Mouse (Mus musculus): Measurements from ENCODE around the gene Dock3. TPM values are rescaled to one million over a fixed set of nuclear protein-coding genes. Genes with fewer than 3 reads are reported as not detected.

Dock3 gene
- 0.37 and 1.5 TPM in 2 replicates for polyA plus RNA-seq (2012)

GRCm38 (mm10) chr9:107231539-107232139 is at the start of gene Dock3:
Gene Dock3 (minus strand): TSS chr9:107231909.

GRCm38 (mm10) chr9:106891829-106892551 is 339.7 kb downstream of the Dock3 start, which contains the start of gene Manf:
Gene Manf (minus strand): TSS chr9:106891979.

GRCm38 (mm10) chr9:106886828-106887702 is 344.6 kb downstream of the Dock3 start, which contains the start of gene Rbm15b:
Gene Rbm15b (minus strand): TSS chr9:106887428.

Other genes with a start within 250 kb of the Dock3 start
- gene Mapkapk3, start 58.0 kb upstream of the Dock3 start, polyA plus RNA-seq (2012) = 114 and 152 TPM in 2 replicates
- 39.8 and 41.4 TPM in 2 replicates for gene Cish, start 64.1 kb upstream of the Dock3 start, polyA plus RNA-seq (2012)
- 2.8 and 3.5 TPM in 2 replicates for gene Hemk1, start 106.4 kb upstream of the Dock3 start, polyA plus RNA-seq (2012)
- gene 6430571L13Rik, start 108.7 kb upstream of the Dock3 start, polyA plus RNA-seq (2012) = 0.34 and 0.41 TPM in 2 replicates
- gene Cacna2d2, start 167.7 kb upstream of the Dock3 start, polyA plus RNA-seq (2012) = 1.7 and 2.1 TPM in 2 replicates

Measured in megakaryocyte-erythroid progenitor cell, adult 5 weeks (primary cell).